Mouse (Mus musculus): ENCODE data around the gene Mrps15.

Mrps15 gene

DNA sequence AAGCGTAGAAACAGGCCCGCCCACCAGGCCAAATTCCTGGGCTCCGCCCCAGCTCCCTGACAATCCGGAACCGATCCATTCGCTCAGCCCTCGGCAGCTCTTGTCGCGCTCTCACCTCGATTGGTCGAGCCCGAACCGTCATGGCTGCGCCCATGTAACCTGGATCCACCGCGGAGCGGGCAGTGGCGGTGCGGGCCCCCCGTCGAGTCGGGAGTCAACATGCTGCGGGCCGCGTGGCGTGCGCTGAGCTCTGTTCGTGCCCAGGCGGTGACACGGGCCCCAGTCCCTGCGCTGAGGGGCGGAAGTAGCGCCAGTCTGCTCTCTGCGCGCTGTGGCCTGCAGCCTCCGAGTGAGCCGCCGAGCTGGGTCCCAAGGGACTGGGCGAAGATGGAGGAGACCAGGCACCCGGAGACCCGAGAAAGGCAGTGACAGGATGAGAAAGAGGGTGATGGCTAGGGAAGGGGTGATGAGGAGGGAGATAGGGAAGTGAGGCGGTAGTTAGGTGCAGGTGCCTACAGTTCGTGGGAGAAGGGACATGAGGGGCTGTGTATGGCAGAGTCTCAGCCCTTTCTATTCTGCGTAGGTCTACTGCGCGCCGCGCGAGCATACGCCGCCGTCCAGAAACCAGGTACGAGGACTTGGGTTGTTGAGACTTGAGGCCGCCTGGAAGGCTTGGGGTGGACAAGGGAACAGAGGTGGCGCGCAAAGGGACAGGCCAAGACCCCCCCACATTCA lies at the start of gene Mrps15:
TSS of gene Mrps15 (plus strand) at position 75 of the 735 bp plus-strand sequence.
- peak; percentile 59 to 67 for DNase-seq (ENCODE audit: low spot score in 2 of 2)

- no peak for DNase-seq (ENCODE audit: low spot score in 2 of 2)
Observed at GRCm38 (mm10) chr4:125997826-125998225, 48.9 kb upstream of the Mrps15 start.

GRCm38 (mm10) chr4:126001311-126002199 lies 45.2 kb upstream of the Mrps15 start:
- no peak for DNase-seq (ENCODE audit: low spot score in 2 of 2)

GRCm38 (mm10) chr4:126017676-126018332 lies 28.9 kb upstream of the Mrps15 start:
- no peak for DNase-seq (ENCODE audit: low spot score in 2 of 2)

GRCm38 (mm10) chr4:126018966-126019538 lies 27.7 kb upstream of the Mrps15 start:
- DNase-seq (ENCODE audit: low spot score in 2 of 2): no peak

- DNase-seq (ENCODE audit: low spot score in 2 of 2): no peak
Observed at GRCm38 (mm10) chr4:126024303-126024900, 22.3 kb upstream of the Mrps15 start, which contains the start of gene Csf3r. Gene Csf3r, plus strand, starts transcription at chr4:126024550.

DNA sequence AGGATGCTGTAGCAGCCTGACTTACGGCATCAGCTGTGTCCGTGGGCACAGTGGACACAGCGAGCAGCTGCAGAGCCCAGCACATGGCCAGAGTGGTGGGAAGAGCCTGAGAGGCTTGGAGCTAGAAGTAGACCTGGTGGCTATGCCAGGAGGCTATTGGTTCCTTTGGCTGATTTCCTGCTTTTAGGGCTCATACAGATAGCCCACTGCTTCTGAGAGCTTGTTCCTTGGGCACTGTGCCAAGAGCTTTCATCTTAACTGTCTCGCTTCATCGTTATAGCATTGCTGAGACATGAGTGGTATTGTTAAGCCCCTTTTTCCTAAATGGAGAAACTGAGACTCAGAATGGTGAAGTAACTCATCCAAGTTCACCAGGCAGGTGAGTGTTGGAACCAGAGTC lies 20.9 kb upstream of the Mrps15 start:
- no peak for DNase-seq (ENCODE audit: low spot score in 2 of 2)

DNA sequence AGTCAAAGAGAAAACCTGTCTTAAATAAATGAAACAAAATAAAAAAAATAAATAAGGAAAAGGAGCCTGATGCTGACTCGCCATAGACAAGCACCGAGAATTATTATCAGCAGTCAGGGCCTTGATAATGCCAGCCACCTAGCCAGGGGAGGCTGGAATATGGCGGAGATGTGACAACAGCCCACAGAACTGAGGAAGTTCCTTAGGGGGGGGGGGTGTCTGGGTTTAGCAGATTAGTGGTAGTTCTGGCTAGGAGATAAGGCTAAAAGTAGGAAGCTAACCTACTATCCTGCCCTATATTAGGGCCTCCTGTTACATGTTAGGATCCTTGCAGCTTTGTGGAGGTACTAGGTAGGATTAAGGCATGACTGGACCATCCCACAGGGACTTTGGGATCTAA lies 18.7 kb upstream of the Mrps15 start:
- no peak for DNase-seq (ENCODE audit: low spot score in 2 of 2)

- no peak for DNase-seq (ENCODE audit: low spot score in 2 of 2)
Observed at GRCm38 (mm10) chr4:126029042-126029441, 17.7 kb upstream of the Mrps15 start.

GRCm38 (mm10) chr4:126030705-126031104 lies 16.0 kb upstream of the Mrps15 start:
- no peak for DNase-seq (ENCODE audit: low spot score in 2 of 2)

- DNase-seq (ENCODE audit: low spot score in 2 of 2): no peak
Observed at GRCm38 (mm10) chr4:126035413-126035812, 11.3 kb upstream of the Mrps15 start.

GRCm38 (mm10) chr4:126051617-126052016 lies 4.9 kb downstream of the Mrps15 start:
- peak; percentile 20 to 32 for DNase-seq (ENCODE audit: low spot score in 2 of 2)

DNA sequence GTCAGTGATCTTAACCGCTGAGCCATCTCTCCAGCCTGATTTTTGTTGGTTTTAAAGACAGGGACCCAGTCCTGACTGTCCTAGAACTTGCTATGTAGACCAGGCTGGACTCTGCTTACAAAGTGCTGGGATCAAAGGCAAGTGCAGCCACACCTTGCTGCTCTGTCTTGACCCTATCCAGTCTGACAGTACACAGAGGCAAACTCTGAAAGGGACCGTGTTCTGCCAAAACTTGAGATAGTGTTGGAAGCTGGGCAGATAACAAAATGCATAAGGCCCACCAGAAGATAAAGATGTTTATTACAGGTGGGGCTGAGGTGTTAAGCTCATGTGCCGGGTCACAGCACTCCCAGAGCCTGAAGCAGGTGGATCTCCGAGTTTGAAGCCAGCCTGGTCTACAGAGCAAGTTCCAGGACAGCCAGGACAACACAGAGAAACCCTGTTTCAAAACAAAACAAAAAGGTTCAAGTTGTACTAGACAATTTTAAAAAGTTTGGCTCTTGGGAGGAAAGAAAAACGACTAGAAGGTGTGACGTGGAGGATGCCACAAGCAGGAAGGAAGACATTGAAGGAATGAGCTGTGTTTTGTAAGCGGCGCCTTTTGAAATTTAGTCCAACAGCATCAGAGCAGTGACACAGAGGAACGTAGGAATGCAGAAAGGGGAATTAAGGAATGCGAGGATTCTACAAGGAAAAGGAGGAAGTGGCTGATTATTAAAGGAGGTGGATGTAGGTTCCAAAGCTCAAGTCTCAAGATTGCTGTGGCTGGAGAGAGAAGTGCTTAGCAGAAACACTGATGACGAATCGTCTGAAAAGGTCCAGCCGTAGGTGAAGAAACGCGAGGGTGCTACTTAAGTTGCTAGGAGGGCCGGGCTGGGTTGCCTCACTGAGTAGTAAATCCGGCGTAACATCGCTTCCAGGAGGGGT lies 10.7 kb downstream of the Mrps15 start:
- no peak for DNase-seq (ENCODE audit: low spot score in 2 of 2)

DNA sequence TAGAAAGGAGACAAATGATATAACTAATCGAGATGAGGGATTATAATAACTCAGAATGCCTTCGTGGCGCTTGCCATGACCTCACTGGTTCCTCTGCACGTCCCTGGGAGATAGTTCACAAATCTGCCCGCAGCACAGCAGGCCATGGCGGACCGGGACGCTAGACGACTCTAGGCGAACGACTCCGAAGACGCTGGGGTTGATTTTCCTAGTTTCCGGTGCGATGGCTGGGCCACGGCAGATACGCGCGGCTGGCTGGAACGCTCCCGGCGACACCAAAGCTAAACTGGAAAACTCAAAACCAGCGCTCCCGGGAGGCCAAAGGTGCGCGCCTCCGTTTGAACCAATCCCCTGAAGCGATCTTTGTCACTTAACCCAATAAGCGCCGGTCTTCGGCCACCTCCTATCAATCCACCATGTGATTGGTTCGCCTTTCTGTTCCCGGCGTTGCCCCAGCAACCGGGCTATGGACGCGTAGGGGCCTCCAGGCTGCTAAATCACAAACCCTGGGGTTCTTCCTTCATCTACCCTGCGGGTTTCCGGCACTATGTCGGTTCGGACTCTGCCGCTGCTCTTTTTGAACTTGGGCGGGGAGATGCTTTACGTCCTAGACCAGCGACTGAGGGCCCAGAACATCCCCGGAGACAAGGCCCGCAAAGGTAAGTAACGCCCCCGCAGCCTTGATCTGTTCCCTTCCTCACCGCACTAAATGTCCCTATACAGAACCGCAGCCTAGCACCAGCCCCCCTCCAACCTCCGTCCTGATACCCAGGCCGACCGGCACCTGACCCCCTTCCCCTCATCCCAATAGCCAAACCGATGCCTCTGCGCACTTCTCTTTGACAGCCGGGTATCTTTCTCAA lies 11.6 kb downstream of the Mrps15 start, which contains the start of gene Oscp1:
TSS of gene Oscp1 (plus strand) at position 432 of the 863 bp plus-strand sequence.
- DNase-seq (ENCODE audit: low spot score in 2 of 2): peak; percentile 78 to 86

- DNase-seq (ENCODE audit: low spot score in 2 of 2): peak; percentile 23 to 39
Observed at GRCm38 (mm10) chr4:126058997-126059362, 12.3 kb downstream of the Mrps15 start.

GRCm38 (mm10) chr4:126062856-126063255 lies 16.1 kb downstream of the Mrps15 start:
- DNase-seq (ENCODE audit: low spot score in 2 of 2): no peak

DNA sequence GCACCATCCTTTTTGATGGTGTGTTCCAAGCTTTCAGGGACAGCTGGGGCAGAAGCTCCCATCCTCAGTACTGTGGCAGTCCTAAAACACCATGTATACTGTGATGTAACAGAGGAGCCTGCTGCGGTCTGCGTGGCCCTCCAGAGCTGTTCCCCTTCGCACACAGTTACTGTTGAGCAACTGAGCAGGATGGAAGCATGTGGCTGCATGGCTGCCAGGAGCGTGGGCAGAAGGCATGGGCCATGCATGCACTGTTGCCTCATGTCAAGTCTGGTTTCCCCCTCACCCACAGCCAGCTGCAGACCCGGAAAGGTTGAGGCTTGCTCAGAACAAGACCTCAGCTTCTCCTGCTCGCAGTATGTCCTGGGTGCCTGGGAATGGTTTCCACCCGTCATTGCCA lies 18.5 kb downstream of the Mrps15 start:
- DNase-seq (ENCODE audit: low spot score in 2 of 2): no peak

DNA sequence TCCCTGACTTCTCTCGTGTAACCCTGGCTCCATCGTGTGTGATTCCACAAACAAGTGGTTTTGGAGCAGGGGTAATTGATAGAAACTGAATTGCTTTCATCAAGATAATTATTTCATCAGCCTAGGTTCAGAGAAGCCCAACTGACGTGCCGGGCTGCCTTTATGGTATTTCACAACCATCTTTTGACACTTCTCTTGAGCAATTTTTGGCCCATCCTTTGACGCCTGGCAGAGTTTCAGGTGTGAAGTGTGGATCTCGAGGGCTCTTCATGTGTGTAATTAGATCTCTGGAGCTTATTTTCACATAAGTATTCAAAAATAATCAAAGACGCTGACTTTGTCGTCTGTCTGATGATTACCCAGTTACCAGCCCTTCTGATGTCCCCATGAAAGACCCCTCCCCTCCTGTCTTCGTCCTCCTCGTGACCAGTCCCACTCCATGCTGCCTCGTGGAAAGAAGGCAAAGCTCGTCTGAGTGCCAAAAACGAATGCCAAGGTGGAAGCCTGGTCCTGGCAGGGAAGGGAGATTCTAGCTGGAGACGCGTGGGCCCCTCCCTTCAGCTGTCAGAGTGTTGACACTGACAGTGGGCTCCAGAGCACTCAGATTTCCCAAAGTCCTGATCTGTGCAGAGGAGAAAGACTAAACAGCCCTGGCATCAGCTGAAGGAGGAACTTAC lies 20.8 kb downstream of the Mrps15 start:
- no peak for DNase-seq (ENCODE audit: low spot score in 2 of 2)

- no peak for DNase-seq (ENCODE audit: low spot score in 2 of 2)
Observed at GRCm38 (mm10) chr4:126068842-126069241, 22.1 kb downstream of the Mrps15 start.

All from frontal cortex, postnatal 25 days (tissue).